Mouse (Mus musculus): ENCODE results near the gene Mme.

Gene Mme

DNA sequence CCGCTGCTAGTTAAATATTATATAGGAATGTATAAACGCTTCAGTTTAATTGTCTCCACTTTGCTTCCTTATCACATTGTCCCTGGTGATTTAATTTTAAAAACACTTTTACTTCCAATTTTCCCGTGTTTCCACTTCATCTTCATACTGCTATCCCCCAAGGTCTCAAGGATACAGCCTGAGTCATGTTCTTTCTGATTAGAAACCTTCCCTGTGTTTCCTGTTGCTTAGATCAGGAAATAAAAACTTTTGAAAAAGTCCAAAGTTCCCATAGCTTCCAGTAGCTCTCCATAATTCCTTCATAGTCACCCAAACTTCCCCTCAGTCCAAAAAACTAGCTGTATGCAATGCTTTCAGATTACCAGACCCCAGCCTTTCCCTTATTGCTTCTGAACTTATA, 109.4 kb downstream of the Mme start:
- no peak for DNase-seq (ENCODE audit: low read depth, low spot score)

DNA sequence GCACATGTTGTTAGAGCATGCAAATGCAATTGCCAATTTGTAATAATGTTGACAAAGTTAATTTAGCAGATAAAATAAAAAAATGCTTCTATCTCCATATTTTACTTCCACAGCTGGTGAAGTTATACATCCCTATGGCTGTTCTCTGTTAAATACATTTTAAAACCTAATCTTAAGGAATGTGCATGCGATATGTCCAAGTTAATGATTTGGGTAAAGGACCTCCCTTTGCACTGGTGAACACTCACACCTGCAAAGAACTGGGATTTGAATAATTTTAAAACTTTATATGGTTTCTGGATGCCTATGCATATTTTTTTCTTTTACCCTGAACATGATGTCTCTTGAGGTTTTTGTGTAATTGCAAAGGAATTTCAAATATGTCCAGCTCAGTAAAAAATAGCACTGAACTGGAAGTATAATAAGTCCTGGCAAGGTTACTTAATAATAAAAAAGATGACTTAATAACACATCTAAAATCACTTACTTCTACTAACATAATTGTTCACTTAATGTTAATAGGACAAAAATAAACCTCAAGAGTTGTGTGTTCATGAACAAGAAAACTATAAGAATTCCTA, 110.4 kb downstream of the Mme start:
- no peak for DNase-seq (ENCODE audit: low read depth, low spot score)

DNA sequence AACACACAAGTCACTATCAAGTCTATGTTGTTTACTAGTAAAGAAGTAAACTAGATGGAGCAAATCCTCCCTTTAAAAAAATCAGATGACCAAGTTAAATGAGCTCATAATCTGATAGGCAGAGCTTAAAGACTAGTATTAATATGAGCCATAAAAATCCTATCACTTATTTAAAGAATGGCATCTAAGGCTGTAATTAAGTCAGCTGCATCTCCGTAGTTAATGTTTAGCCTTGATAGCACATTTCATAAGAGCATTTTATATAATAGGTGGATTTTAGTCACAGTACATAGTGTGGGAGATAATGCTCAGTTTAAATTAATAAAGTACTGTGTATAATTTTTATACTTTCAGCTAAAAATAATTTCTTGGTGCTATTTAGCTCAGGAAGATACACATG, 118.2 kb downstream of the Mme start:
- no peak for DNase-seq (ENCODE audit: low read depth, low spot score)

DNA sequence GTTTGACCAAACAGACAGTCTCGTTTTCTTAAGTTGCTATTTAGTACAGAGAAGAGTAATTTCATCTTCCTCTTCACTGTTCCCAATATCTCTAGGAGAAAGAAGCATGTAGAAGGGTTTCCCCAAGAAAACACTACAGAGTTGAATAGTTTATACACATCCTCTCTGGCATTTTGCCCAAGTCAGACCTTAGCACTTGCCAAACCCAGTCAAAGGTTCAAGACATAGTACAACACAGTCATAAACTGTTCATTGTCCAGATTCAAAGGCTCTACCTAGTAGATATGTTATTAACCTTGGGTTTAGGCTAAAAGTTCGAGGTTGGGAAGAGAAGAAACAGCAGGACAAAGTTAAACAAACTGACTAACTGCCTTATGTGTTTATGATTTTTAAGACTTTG, 143.7 kb downstream of the Mme start:
- no peak for DNase-seq (ENCODE audit: low read depth, low spot score)

DNA sequence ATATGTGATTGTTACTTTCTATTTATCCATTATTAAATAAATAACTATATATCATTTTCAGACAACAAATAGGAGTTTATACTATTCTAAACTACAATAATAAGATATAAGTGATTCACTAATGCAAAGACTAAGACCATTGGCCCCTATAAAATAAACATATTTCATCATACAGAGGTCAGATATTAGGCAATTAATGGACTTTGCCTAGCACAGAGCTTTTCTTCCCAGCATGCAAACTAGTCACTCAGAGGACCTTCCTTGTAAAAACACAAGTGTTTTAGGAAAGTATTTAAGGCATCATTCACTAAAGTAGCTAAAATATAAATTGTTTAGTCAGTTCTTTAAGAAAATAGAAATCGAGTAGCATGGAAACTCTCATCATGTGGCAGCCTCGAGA, 149.4 kb downstream of the Mme start:
- DNase-seq (ENCODE audit: low read depth, low spot score): no peak

DNA sequence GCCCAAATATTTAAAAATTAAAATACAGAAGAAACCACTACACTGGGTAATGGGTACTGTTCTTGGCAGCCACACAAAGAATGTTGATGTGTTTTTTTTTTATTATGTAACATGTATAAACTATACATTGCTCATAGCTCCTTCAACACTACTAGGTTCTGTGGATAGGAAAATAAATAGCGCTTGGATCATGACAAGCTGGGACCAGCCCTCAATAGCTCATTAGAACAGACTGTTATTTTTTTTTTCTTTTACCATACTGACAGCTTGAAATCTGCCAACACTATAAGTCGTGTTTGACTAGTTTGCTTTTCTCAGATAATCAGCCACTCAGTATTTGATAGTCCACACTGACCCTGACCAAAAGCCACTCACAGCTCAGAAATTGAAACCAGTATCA, 150.0 kb downstream of the Mme start:
- no peak for DNase-seq (ENCODE audit: low read depth, low spot score)

DNA sequence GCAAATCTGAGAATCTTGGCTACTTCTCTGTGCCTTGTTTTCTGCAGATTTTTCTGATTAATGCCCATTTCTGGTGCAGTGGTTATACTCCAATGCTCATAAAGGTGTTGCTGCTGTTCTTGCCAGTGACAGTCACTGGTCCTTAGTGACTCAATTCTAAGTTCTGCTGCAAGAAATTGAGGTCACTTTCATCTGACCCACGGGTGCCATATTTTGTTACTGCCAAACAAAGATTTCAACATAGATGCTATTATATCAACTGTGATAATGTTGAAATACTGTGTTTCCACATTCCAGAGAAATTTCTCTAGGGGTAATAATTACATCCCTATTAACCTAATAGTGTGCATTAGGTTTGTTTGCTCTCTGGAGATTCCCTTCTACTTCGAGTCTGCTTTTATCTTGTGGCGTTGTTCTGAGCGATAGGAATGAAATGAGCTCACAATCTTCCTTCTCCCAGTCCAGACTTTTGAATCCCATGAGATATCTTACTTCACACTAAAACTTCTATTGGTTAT, 153.1 kb downstream of the Mme start:
- DNase-seq (ENCODE audit: low read depth, low spot score): no peak

DNA sequence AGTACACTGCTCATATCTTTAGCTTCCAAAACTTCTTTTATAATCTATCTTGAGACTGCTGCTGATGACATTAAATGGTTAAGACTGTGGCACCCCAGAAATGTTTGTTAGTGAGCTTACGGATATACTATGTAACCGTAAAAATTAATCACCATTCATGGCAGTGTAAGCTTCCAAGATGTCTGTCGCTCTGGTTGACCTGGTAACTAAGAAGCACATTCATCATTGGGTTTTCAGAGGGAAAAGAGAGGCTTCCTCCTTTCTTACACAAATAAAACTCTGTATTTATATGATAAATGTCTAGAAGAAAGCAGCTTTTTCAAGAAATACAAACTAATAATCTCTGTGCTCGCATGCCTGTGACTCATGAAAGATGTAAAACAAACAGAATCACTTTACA, 156.8 kb downstream of the Mme start:
- no peak for DNase-seq (ENCODE audit: low read depth, low spot score)

DNA sequence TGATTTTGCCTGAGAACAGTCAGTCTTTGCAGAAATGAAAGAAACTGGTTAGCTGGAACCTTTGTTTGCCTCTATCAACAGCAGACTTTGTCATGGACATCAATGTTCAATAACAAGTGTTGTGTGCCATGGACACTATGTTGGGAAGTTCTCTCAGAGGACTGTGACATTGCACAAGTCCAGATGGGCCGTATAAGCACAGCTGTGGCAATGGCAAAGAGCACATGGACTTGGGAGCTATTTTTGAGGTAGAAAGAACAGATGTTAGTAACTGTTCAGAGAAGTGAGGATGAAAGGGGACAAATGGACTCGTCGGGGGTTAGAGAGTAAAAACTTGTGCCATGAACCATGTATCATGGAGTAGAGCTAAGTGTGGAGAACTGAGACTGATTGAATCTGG, 165.1 kb downstream of the Mme start:
- DNase-seq (ENCODE audit: low read depth, low spot score): no peak

DNA sequence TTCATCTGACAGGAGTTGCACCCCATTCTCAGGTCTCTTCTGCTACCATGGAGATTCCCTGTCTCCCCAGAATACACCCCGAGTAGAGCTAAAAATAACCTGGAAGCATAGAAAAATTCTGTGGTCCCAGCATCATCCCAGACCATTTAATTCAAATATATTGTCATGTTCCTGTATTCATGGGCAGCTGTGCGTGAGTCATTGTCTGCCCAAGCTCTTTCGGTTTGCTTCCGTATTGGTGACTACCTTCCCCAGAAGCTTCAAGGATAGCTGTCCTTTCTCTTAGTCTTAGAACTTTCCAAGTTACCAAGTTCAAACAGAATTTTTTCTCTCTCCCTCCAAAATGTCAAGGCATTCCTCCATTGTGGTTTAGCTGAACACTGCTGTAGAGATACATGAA, 169.7 kb downstream of the Mme start:
- no peak for DNase-seq (ENCODE audit: low read depth, low spot score)

DNA sequence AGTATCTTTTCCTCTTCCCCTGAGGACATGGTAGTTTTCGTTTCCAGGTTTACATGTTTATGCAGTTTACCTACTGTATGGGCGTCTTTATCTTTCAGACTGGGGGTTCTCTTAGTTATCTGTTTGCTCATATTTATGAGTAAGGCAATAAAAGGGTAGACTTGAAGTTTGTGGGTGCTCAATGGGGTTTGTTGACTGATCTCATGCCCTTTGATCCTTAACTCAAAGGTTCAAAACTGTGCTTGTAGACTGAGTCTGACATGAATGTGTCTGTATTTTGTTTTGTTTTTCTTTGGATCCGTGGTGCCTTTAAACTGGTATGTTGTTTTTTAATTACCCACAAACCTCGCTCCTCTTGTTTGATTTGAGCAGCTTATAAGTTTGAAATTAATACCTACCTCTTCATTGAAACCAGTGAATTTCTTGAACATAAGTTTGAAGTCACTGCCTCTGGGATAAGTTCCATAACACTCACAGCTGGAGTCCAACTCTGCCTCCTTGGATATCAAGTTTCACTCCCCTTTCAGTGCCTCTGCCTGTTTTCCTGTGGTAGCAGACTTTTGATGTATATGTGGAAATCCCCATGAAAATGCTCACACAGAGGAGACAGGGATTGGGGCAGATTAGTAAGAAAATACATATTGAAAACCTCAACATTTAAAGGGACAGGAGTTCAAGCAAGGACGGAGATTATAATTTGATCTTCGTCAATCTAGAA, 171.0 kb downstream of the Mme start:
- no peak for DNase-seq (ENCODE audit: low read depth, low spot score)

DNA sequence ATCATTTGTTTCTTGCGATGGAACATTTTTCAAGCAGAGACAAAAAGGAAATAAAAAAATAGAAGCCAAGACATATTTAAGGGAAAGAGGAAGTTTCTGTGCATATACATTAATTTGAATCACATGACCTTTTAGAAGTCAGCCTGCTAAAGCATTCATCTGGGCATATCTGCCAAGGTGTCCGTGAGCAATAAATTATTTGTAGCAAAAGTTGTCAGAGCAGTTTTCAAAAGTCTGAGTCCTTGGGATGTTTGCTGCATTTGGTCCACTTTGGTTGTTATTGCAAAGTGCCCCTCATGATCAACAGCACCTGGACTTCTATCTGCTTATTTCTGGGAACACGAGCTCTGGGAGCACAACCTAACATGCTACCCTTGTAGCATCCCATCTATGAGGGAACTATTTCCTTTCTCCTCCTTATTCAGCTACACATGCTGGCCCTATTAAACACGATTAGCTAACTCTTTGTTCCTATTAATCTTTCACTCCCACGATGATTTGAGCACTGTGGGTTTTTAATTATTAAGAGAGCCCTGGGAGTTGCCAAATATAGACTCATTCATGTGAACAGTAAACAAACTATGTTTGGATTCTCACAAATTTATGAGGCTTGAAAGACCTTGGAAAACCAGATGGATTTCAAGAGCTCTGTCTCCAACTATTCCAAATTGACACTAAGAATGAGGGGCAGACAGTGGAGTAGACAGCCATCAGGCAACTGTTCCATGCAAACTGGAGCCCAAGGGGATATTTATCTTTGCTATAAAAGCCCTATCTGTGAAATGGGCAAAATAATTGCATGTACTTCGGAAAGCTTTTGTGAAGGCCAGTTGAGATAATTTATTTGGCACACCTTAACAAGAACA, 171.9 kb downstream of the Mme start:
- no peak for DNase-seq (ENCODE audit: low read depth, low spot score)

DNA sequence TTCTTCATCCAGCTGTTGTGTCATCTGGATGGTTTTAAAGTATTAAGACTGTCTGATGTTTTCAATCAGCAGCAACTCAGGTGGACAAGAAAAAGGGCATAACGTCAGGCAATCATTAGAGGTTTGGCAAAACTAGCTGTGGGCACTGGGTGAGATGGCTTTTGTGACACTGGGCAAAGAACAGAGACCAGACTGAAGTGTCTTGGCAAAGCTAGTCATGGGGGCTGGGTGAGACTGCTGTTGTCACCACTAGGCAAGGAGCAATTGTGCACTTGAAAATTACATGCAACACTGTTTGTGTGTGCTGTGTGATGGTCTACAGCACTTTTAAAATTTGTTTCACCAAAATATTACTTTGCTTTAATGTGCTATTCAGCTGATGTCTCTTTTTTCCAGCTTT, 175.9 kb downstream of the Mme start:
- DNase-seq (ENCODE audit: low read depth, low spot score): no peak

DNA sequence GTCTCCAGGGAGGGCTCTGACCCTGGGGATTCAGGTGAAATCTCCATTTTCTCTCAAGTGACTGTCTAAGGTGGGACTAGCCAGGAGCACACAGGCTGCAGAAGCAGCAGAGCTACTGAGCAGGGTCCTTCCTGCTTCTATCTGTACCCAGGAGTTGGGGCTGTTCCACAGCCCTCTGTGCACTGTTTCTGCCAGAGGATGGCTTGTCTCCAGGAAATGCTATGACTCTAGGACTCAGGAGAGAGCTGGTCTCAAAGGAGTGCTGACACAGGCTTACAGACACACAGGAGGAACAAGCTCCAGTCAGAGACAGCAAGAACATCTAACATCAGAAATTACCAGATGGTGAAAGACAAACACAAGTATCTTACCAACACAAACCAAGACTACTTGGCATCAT, 176.4 kb downstream of the Mme start:
- no peak for DNase-seq (ENCODE audit: low read depth, low spot score)

DNA sequence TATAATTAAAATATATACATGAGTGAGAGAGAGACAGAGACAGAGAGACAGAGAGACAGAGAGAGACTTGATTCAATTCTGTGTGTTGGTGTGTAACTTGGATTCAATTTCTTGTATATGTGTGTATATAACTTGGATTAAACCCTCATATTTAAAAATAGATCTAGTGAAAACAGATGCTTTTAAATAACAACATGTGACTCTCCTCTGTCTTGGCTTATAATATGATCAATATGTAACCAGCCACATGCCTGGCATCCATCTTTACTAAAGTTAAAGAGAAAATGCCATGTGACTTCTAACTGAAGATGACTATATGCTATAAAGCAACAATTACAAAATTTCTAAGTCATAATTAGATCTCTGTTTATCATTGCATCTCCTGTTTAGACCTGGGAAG, 182.2 kb downstream of the Mme start:
- DNase-seq (ENCODE audit: low read depth, low spot score): no peak

Data from telencephalon, adult 2 months (tissue).